Mouse (Mus musculus): ENCODE measurements at regions not wholly inside any gene's neighbourhood (a gene's known extent, or its start where the extent isn't known, plus 50 kb on each side); places are given as distances from the start of the nearest gene placed in this dataset.

GRCm38 (mm10) chr14:68899921-68900320, 394.2 kb downstream of the Synb start:
- TF ChIP-seq CTCF (IDR thresholded peaks at IDR 0.05; ENCODE audit: control insufficient read depth, insufficient read depth, low read length) (no peak), POLR2A (IDR thresholded peaks at IDR 0.05; ENCODE audit: borderline replicate concordance, control insufficient read depth, low read depth, low read length) (no peak)
